Mouse (Mus musculus) layer of hippocampus, postnatal 14 days (tissue): ENCODE data around the gene Xrcc3. TPM values are rescaled to one million over a fixed set of nuclear protein-coding genes. Genes with fewer than 3 reads are reported as not detected.

Source experiments
- DNase-seq, 2 experiments: peaks; one replicate each; pipeline ENCODE4 v3.0.0; 2021 to 2022; ENCODE audit warnings: low spot score in 2 of 2, mixed read lengths in 1 of 2
- total RNA-seq, 2 experiments: library from RNA; stranded (reverse); gene quantifications; 2 replicates each; pipeline ENCODE4 v1.2.3; 2021

Xrcc3 gene
- total RNA-seq, 2 experiments from 2014 or later = 3.0 to 3.9 TPM

DNA sequence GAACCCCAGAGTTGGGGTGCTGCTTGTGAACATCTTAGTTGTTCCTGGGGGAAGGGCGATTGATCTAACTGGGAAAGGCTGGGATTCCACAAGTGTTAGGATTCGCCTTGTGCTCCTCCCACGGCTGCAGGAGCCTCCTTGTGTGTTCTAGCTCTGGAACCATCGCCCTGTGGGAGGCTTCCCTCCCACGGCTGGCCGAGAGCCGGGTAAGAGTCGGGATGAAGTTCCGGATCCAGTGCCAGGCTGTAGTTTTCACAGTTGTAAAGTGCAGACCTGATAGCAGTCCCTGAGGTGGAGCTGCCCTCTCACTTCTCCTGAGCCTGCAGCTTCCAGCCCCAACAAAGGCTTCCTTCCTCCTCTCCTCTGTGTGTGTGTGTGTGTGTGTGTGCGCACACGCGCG, 2.9 kb upstream of the Xrcc3 start:
- DNase-seq = peak in 1 of 2 experiments; percentile 57

- DNase-seq = no peak
Observed at GRCm38 (mm10) chr12:111814769-111815762, 1.4 kb upstream of the Xrcc3 start.

DNA sequence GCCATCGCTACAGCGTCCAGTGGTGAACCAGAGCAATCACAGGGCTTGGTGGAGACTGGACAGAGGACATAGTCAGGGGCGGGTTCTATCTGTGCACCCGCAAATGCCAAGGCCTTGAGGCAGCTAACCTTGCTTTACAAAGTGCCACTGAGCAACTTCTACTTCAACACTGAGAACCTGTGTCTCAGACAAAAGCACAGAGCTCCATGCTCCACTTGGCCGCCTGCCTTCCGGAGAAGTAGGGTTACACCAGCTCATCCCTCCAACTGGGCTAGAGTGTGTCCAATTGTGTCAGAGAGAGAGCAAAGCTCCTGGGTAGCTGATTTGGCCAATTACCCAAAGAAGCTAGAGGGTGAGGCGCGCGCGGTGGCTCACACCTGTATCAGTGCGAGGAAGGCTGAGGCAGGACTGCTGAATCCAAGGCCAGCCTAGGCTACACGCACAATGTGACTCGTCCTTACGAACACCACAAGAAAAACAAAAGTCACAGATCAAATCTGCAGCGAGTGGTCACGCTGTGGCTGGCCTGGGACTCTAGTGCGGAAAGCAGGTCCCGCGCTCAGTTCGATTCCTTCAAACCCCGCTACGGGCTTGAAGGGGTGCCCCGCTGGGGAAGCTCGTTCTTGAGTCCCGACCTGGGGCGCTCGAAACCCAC, 435 bp downstream of the Xrcc3 start:
- DNase-seq = no peak

- no peak for DNase-seq
Observed at GRCm38 (mm10) chr12:111812611-111813010, 1.1 kb downstream of the Xrcc3 start.

GRCm38 (mm10) chr12:111812075-111812474, 1.6 kb downstream of the Xrcc3 start:
- no peak for DNase-seq

- peak in 1 of 2 experiments; percentile 73 for DNase-seq
Observed at GRCm38 (mm10) chr12:111809762-111810161, 3.9 kb downstream of the Xrcc3 start.

DNA sequence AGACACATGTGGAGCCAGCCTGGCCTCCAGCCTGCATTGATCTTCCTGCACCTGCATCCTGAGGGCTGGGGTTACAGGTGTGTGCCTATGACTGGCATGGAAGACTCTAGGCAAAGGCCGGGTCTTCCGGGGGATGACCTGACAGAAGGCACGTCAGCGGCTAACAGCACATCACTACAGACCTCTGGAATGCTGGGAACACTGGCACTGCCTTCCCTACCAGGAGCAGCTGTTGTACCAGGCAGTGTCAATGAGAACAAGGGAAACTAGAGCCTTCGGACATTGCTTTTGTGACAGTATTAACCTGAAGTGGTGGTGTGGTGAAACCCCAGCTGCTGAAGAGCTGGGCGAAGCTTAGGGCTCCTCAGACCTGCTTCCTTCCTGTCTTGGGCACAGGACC, 4.9 kb downstream of the Xrcc3 start:
- DNase-seq = no peak

DNA sequence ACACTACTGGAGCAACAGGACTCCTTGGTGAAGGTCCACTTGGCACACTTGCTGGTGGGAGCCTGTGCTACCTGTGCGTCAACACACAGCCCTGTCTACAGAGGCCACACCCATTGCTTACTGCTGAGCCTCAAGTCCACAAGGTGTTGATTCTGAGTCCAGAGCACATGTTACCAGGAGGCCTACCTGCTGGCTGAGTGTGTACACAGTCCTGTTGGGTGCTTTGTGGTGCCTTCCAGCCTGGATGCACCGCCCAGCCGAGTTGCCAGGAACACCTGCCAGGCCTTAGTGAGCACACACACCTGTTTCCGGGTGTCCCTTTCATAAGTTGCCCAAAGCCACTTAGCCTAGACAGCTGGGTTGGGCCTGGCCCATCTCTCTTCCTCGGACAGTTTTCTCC, 10.1 kb downstream of the Xrcc3 start:
- no peak for DNase-seq

DNA sequence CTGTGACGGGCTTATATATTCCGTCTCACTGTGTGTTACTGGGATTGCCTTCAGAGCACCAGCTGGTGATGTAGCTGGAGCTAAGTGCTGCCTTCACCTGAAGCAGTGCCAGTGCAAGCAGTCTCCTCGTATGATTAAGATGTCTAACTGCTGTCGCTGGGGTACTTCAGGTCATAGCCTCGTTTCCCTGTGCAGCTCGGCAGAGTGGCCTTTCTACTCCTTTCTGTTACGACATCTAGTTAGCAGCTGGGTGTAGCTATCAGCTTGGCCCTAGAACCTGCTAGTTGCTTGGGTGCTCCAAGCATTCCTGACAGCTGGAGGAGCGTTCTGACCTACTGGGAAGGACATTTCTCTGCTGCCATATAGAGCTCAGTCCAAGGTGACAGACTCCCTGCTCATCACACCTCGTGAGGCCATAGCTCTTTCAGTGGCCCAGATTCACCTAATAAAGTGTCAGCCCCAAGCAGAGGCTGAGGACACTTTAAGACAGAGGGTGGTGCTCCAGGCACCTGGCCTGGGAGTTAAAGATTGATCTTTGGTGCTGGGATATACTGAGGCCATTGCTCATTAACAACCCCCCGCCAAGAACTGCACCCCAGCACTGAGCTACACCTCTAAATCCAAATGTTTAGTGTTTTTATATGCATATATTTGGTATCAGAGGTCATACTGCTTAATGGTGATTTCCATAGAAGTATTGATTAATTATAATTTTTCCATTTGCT, 13.1 kb downstream of the Xrcc3 start:
- no peak for DNase-seq

- no peak for DNase-seq
Observed at GRCm38 (mm10) chr12:111798493-111798892, 15.2 kb downstream of the Xrcc3 start.

GRCm38 (mm10) chr12:111797251-111797650, 16.4 kb downstream of the Xrcc3 start:
- DNase-seq = no peak

DNA sequence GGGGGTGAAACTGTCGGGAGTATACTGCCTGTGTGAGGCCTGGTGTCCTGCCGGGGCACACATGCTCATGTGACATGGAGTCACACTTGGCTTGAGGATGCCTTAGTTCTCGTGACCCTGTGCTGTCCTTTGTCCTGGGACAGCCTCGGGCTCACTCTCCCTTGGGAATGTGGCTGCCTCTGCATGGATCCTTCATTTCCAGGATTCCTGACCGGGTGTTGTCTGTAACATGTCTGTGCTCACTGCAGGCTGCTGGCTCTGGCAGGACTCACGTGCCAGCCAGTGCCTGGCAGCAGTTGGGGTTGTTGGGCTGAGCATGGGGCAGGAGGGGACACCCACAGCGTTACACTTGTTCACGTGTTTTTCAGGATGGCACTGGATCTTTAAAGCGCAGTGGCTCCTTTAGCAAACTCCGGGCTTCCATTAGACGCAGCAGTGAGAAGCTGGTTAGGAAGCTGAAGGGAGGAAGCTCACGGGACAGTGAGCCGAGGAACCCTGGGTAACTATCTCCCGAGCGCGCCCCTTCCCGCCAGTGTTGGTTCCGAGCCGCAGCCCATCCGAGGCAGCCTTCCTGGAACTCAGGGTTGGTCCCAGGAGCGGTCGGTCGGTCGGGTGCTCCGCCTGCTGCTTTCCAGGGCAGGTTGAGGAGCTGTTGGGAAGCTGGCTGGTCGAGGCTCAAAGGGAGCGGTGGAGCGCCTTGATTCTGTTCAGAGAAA, 18.3 kb downstream of the Xrcc3 start:
- peak in 1 of 2 experiments; percentile 49 for DNase-seq

GRCm38 (mm10) chr12:111794526-111795179, 19.0 kb downstream of the Xrcc3 start:
- no peak for DNase-seq

DNA sequence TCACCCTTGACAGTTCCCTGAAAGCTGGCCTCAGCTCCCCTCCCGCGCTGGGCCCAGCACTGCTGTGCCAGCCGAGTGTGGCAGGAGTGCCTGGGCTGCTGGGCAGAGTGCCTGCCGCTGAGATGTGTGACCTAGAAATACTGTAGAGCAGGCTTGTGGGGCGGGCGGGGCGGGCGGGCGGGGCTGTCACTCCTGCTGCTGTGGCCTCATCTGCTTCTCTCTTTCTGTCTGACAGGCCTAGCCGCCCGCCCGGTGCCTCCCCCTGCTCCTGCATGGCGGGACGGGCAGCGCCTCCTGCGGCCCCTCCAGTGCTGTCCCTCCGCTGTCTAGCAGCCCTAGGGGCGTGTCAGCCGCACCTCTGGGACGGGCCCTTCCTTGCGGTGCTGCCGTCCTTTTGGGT, 19.6 kb downstream of the Xrcc3 start:
- DNase-seq = no peak

GRCm38 (mm10) chr12:111791474-111792104, 22.1 kb downstream of the Xrcc3 start:
- no peak for DNase-seq

- DNase-seq = no peak
Observed at GRCm38 (mm10) chr12:111790631-111791030, 23.0 kb downstream of the Xrcc3 start.

DNA sequence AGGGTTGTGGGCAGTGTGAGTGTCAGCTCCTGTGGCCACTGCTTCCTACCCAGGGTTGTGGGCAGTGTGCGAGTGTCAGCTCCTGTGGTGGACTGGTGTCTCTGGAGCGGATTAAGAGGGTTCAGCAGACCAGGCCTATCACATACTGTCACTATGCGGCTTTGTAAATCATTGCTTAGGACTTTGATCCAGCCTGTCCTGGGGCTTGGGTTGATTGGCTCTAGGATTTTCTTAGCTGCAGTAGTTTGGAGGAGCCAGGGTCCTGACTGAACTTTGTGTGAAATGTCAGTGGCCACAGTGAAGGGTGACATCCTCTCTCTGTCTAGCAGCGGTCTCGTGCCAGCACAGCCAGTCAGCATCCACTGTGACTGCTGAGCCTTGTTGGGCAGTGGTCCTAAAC, 23.6 kb downstream of the Xrcc3 start:
- no peak for DNase-seq

- DNase-seq = no peak
Observed at GRCm38 (mm10) chr12:111787015-111787414, 26.7 kb downstream of the Xrcc3 start.

DNA sequence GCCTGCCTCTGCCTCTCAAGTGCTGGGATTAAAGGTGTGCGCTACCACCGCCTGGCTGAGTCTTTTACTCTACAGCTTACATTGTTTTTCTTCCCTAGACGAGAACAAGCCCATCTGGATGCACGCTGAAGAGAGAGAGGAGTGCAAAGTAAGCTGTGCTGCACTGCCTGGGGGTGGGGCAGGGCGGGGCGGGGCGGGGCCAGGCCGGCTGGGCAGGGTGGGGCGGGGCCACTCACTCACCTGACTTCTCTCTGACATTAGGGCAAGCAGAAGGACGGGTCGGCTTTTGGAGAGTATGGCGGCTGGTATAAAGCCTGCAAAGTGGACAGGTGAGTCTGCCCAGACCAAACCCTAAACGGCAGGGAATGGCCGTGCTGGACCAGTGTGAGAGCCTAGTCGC, 28.5 kb downstream of the Xrcc3 start:
- DNase-seq = no peak

DNA sequence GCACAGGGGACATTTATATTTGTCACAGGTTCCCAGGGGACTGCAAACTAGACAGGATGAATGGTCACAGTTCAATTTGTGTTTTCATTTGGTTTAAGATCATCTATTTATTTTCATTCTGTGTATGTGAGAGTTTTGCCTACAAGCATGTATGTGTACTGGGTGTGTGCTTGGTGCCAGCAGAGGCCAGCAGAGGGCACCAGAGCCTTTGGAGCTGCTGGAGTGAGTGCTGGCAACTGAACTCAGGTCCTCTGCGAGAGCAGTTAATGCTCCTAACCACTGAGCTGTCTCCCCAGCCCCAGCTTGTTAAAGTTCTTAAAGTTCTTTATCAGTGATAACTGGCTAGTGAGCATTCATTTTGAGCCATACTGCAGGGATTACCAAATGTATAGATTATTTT, 34.1 kb downstream of the Xrcc3 start:
- no peak for DNase-seq
